Mouse (Mus musculus): Measurements from ENCODE around the gene Pdrg1. TPM values are rescaled to one million over a fixed set of nuclear protein-coding genes. Genes with fewer than 3 reads are reported as not detected.

Pdrg1 gene
- polyA plus RNA-seq, 1 experiment from 2014 or later, result 105 TPM

DNA sequence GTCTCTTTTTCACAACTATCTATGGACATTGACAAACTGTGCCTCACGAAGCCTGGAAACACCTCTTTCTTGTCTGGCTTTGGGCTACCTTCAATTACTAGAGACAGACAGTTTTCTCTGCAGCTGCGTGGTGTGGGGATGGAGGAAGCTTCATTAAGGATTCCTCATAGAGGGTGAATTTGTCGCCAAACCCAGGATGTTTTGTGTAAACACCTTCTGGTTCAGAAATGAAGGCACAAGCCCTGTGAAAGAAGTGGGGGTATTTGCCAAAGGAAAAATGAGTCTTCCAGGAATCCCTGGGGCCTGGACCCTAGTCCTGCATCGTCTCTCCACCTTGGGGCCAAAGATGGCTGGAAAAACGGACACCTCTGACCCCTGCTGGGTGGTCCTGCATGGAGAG, 1.6 kb upstream of the Pdrg1 start:
- WGBS, result 41% methylated on average over 5 of the region's 5 CpGs
- no peak for ATAC-seq (ENCODE audit: insufficient read depth, low FRiP score)

DNA sequence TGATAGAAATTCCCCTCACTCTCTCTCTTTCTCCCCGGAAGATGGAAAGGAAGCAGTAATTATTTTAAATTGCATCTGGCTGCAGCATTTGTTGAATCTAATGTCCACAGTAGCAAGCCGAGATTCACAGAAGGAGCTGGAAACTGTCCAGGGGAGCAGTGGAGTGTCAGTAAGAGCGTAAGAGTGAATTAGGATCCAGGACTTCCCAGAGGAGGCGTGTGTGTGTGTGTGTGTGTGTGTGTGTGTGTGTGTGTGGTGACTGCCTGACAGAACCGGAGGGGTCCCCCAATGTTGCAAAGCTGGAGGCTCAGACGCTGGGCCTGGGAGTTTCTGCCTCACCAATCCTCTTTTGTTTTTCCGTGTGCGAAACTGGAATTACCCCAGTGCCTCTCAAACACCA, 577 bp upstream of the Pdrg1 start:
- peak overlapping the region; percentile 43 for H3K4me2 ChIP-seq (ENCODE audit: low read depth, low read length)
- H3K4me3 ChIP-seq (replicated peaks; ENCODE audit: low read length), result peak overlapping the region; percentile 89; the same call in 1 of the 2 replicates
- no peak overlapping the region for H3K27ac ChIP-seq (ENCODE audit: low read length)
- WGBS, result 42% methylated on average over 8 of the region's 8 CpGs
- H3K9ac ChIP-seq (ENCODE audit: low read length), result peak overlapping the region; percentile 29; the same call in 1 of the 2 replicates
- 0 out of 2 replicates have a peak, but pooled peaks cover 5% of the 10 kb centered on the region for H3K27me3 ChIP-seq (ENCODE audit: control insufficient read depth, insufficient read depth, low read length)
- ATAC-seq (ENCODE audit: insufficient read depth, low FRiP score), result no peak
- H3K36me3 ChIP-seq (ENCODE audit: control insufficient read depth, insufficient read depth, low read length), result 0 out of 2 replicates have a peak, but pooled peaks cover 2% of the 10 kb centered on the region
- peaks cover 6% of the 10 kb centered on the region for H3K4me1 ChIP-seq (ENCODE audit: control insufficient read depth, insufficient read depth, low read length)
- no peaks in the 10 kb centered on the region for H3K9me3 ChIP-seq (replicated peaks; ENCODE audit: control insufficient read depth, low read length)

More for the DNA sequence above, 1.6 kb upstream of the Pdrg1 start:
- H3K4me1 ChIP-seq (ENCODE audit: control insufficient read depth, insufficient read depth, low read length), result peaks cover 6% of the 10 kb centered on the region
- H3K27me3 ChIP-seq (ENCODE audit: control insufficient read depth, insufficient read depth, low read length), result 0 out of 2 replicates have a peak, but pooled peaks cover 5% of the 10 kb centered on the region
- no peak overlapping the region for H3K4me2 ChIP-seq (ENCODE audit: low read depth, low read length)
- no peak overlapping the region for H3K4me3 ChIP-seq (replicated peaks; ENCODE audit: low read length)
- no peaks in the 10 kb centered on the region for H3K36me3 ChIP-seq (ENCODE audit: control insufficient read depth, insufficient read depth, low read length)
- no peak overlapping the region for H3K27ac ChIP-seq (ENCODE audit: low read length)
- no peak overlapping the region for H3K9ac ChIP-seq (ENCODE audit: low read length)
- no peaks in the 10 kb centered on the region for H3K9me3 ChIP-seq (replicated peaks; ENCODE audit: control insufficient read depth, low read length)

DNA sequence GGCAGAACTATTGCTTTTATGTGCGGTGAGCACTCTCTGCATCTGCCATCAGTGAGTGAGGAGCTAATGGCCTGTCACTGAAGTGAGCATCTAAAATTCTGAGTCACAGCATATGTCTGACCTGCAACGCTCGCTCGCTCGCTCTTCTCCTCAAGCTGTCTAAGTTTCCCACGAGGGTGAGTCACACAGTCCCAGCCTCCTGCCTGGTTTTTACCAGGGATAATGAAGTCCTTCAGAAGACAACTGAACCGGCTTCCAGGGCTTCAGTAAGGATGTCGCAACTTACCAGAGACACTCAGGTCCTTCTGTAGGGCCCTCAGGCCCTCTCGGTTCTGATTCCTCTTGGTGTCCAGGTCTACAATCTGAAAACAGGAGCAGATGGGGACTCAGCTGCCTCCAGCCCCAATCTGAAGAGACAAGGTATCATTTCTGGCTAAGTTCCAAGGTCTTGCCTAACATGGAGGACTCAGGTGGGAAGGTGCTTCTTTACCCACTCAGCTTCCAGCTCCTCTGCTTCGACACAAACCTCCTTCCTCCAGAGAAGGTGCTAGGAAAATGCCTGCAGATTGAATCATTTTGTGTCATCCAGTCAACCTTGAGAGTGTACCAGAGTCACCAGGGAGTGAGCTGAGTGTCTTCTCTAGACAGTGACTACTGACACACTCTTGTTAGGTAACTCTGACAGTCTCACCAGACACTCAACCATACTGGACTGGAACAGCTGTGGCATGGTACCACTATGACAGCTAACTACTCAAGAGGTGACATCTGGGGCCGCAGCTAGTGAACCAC, 1.3 kb downstream of the Pdrg1 start:
- no peak for ATAC-seq (ENCODE audit: insufficient read depth, low FRiP score)
- Histone ChIP-seq H3K4me3 (replicated peaks; ENCODE audit: low read length) (peak overlapping the region; percentile 89), H3K27me3 (ENCODE audit: control insufficient read depth, insufficient read depth, low read length) (0 out of 2 replicates have a peak, but pooled peaks cover 5% of the 10 kb centered on the region), H3K27ac (ENCODE audit: low read length) (no peak overlapping the region), H3K9me3 (replicated peaks; ENCODE audit: control insufficient read depth, low read length) (no peaks in the 10 kb centered on the region), H3K36me3 (ENCODE audit: control insufficient read depth, insufficient read depth, low read length) (peaks cover 19% of the 10 kb centered on the region; the same call in 1 of the 2 replicates), H3K4me1 (ENCODE audit: control insufficient read depth, insufficient read depth, low read length) (peaks cover 6% of the 10 kb centered on the region), H3K9ac (ENCODE audit: low read length) (peak overlapping the region; percentile 88), H3K4me2 (ENCODE audit: low read depth, low read length) (peak overlapping the region; percentile 85)
- 88% methylated on average over 11 of the region's 11 CpGs for WGBS

DNA sequence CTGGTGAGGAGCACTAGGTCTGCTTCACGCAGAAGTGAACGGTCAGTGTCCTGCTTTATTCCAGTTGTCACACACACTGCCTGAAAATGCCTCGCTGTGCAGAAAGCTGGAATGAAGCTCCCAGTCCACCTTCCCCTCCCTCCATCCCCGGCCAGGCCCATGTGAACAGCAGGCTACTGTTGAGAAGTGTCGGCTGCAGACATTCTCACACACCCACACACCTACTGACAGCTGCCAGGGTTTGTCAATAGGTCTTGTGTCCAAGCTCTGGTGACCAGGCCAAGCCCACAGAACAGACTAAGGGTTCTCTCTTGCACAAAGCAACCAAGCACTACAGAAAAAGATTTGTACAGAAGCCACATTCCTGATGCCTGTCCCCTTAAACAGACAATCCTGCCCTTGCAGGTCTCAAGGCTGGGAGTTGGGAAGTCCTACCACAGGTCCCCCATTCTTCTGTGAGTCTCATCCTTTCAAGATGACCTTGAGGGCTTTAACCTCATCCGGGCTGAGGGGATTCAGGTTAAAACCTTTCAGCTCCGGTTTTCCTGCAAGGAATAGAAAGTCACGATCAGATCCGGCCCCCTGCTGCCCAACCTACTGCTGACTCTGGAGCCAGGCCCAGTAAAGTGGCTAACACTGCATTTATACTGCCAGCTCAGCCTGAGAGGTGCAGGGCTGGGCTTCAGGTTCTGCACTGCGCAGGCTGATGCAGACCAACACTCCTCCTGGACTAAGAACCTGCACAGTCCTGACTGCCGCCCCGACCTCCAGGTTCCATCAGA, 5.8 kb downstream of the Pdrg1 start:
- Histone ChIP-seq H3K9ac (ENCODE audit: low read length) (no peak overlapping the region), H3K4me3 (replicated peaks; ENCODE audit: low read length) (no peak overlapping the region), H3K4me1 (ENCODE audit: control insufficient read depth, insufficient read depth, low read length) (peaks cover 4% of the 10 kb centered on the region), H3K36me3 (ENCODE audit: control insufficient read depth, insufficient read depth, low read length) (peaks cover 19% of the 10 kb centered on the region; the same call in 1 of the 2 replicates), H3K4me2 (ENCODE audit: low read depth, low read length) (no peak overlapping the region), H3K27me3 (ENCODE audit: control insufficient read depth, insufficient read depth, low read length) (no peaks in the 10 kb centered on the region), H3K27ac (ENCODE audit: low read length) (no peak overlapping the region), H3K9me3 (replicated peaks; ENCODE audit: control insufficient read depth, low read length) (no peaks in the 10 kb centered on the region)
- WGBS, result 87% methylated on average over 12 of the region's 12 CpGs
- no peak for ATAC-seq (ENCODE audit: insufficient read depth, low FRiP score)

DNA sequence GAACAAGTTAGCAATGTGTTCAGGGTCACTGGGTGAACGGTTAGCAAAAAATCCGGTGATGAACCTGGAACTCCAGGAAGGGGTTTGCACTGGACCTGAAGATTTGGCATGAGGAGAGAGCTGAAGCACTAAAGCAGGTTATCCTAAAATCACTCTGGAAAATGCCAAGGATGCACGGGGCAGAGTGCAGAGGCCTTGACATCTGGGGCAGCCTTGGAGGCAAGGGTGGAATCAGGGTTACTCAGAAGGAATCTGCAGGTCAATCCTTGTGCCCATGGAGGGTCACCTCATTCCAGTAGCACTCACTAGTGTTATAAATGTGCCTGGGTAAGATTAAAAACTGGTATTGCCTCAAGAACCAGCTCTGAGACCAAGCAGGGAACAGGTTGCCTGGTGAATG, 9.2 kb downstream of the Pdrg1 start:
- Histone ChIP-seq H3K4me1 (ENCODE audit: control insufficient read depth, insufficient read depth, low read length) (no peaks in the 10 kb centered on the region), H3K27me3 (ENCODE audit: control insufficient read depth, insufficient read depth, low read length) (no peaks in the 10 kb centered on the region), H3K27ac (ENCODE audit: low read length) (no peak overlapping the region), H3K9me3 (replicated peaks; ENCODE audit: control insufficient read depth, low read length) (no peaks in the 10 kb centered on the region), H3K9ac (ENCODE audit: low read length) (no peak overlapping the region), H3K36me3 (ENCODE audit: control insufficient read depth, insufficient read depth, low read length) (peaks cover 19% of the 10 kb centered on the region; the same call in 1 of the 2 replicates), H3K4me3 (replicated peaks; ENCODE audit: low read length) (no peak overlapping the region), H3K4me2 (ENCODE audit: low read depth, low read length) (no peak overlapping the region)
- ATAC-seq (ENCODE audit: insufficient read depth, low FRiP score), result no peak
- WGBS, result 86% methylated on average over 3 of the region's 3 CpGs

DNA sequence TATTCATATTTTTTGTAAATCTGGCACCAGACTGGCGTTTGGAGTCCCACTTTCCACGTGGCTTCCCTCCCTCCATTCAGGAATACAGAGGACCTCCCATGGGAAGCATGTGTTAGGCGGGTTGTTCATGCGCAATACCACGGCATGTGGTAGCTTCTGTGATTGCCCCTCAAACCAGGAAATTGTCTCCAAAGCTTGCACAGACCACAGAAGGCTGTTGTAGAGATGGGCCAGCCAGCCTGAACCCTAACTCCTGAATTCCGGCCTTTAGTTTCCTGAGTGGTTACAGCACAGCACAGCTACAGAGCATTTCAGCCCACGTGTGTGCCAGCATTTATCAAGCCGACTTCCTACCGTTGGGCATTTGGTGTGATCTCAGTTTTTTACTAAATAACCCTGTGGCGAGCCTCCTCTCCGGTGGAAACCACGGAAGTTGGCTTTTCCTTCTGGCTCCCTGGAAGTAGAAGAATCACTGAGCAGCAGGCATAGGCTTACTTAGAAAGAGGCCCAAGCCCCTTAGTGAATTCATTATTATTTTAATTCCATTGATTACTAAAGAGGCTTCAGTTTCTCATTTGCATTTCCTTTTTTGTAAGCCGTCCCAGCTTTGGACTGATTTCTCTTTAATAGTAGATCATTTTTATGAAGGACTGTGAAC, 11.4 kb downstream of the Pdrg1 start:
- H3K9me3 ChIP-seq (replicated peaks; ENCODE audit: control insufficient read depth, low read length), result no peaks in the 10 kb centered on the region

DNA sequence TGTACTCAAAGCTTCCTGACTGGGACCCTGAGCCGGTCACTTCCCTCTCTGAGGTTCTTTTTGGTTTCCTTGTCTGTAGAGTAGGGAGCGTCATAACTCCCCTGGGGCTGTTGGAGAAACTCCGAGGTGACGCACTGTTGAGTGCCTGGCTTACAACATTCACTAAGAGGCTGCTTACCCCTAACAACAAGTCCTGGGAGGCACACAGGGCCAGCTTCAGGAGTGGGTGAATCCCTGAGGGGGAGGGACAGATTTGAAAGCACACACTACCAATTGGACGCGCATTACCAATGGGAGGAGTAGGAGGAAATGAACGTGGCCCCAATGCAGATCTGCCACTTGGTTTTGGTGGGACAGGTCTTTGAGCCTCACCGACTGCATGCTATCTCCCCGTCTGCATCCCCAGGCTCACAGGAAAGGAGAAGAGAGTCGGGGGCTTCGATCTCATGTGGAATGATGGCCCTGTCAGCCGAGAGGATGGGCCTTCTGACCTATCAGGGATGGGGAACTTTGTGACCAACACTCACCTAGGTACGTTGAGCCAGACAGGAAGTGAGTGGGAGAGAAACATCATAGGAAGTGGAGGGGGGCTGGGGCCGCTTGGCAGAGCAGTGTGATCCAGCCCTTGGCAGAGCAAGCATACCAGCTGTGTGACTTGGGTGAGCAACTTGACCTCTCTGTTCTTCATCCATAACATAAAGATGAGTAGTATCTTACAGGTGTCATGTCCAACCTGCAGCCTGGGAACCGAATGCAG, 12.6 kb downstream of the Pdrg1 start:
- H3K4me2 ChIP-seq (ENCODE audit: low read depth, low read length), result no peak overlapping the region
- H3K9ac ChIP-seq (ENCODE audit: low read length), result no peak overlapping the region
- no peak overlapping the region for H3K27ac ChIP-seq (ENCODE audit: low read length)
- no peaks in the 10 kb centered on the region for H3K27me3 ChIP-seq (ENCODE audit: control insufficient read depth, insufficient read depth, low read length)
- H3K9me3 ChIP-seq (replicated peaks; ENCODE audit: control insufficient read depth, low read length), result no peaks in the 10 kb centered on the region
- 70% methylated on average over 15 of the region's 15 CpGs for WGBS
- no peaks in the 10 kb centered on the region for H3K36me3 ChIP-seq (ENCODE audit: control insufficient read depth, insufficient read depth, low read length)
- H3K4me1 ChIP-seq (ENCODE audit: control insufficient read depth, insufficient read depth, low read length), result no peaks in the 10 kb centered on the region
- no peak for ATAC-seq (ENCODE audit: insufficient read depth, low FRiP score)
- no peak overlapping the region for H3K4me3 ChIP-seq (replicated peaks; ENCODE audit: low read length)

More for the DNA sequence above, 11.4 kb downstream of the Pdrg1 start:
- Histone ChIP-seq H3K36me3 (ENCODE audit: control insufficient read depth, insufficient read depth, low read length) (no peaks in the 10 kb centered on the region), H3K4me3 (replicated peaks; ENCODE audit: low read length) (no peak overlapping the region), H3K4me2 (ENCODE audit: low read depth, low read length) (no peak overlapping the region), H3K4me1 (ENCODE audit: control insufficient read depth, insufficient read depth, low read length) (no peaks in the 10 kb centered on the region), H3K27me3 (ENCODE audit: control insufficient read depth, insufficient read depth, low read length) (no peaks in the 10 kb centered on the region), H3K27ac (ENCODE audit: low read length) (no peak overlapping the region), H3K9ac (ENCODE audit: low read length) (no peak overlapping the region)
- ATAC-seq (ENCODE audit: insufficient read depth, low FRiP score), result no peak
- WGBS, result 63% methylated on average over 13 of the region's 13 CpGs

DNA sequence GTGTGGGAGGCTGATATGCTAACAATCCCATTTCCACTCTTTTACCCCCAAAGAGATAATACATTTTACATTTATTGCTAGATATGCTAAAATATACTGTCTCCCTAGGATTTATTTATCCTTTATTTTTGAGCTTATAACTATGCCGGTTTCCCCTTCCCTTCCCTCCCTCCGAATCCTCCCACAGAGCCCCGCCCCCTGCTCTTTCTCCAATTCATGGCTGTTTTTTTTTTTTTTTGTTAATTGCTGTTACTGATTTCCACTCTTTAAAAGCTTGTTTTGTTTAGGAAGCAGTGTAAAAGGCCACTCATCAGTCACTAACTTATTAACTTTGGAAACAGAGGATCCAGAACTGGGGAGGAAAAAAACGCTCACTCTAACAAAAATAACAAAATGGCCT, 18.2 kb downstream of the Pdrg1 start:
- ATAC-seq (ENCODE audit: insufficient read depth, low FRiP score), result no peak
- no peak overlapping the region for H3K4me2 ChIP-seq (ENCODE audit: low read depth, low read length)
- H3K27me3 ChIP-seq (ENCODE audit: control insufficient read depth, insufficient read depth, low read length), result no peaks in the 10 kb centered on the region
- no peak overlapping the region for H3K4me3 ChIP-seq (replicated peaks; ENCODE audit: low read length)
- no peaks in the 10 kb centered on the region for H3K36me3 ChIP-seq (ENCODE audit: control insufficient read depth, insufficient read depth, low read length)
- H3K9me3 ChIP-seq (replicated peaks; ENCODE audit: control insufficient read depth, low read length), result no peaks in the 10 kb centered on the region
- WGBS, result 58% methylated on average over 4 of the region's 4 CpGs
- H3K27ac ChIP-seq (ENCODE audit: low read length), result no peak overlapping the region
- no peak overlapping the region for H3K9ac ChIP-seq (ENCODE audit: low read length)
- H3K4me1 ChIP-seq (ENCODE audit: control insufficient read depth, insufficient read depth, low read length), result no peaks in the 10 kb centered on the region

Data from stomach, embryonic 16.5 days (tissue).